Mouse (Mus musculus) layer of hippocampus, postnatal 10 days (tissue): ENCODE data around the gene Myo5a. TPM values are rescaled to one million over a fixed set of nuclear protein-coding genes. Genes with fewer than 3 reads are reported as not detected.

ENCODE experiments used
- DNase-seq, 2 experiments: peaks; one replicate each; pipeline ENCODE4 v3.0.0; 2021; ENCODE audit warnings: low spot score in 2 of 2
- total RNA-seq, 2 experiments: library from RNA; stranded (reverse); gene quantifications; 2 replicates each; pipeline ENCODE4 v1.2.3; 2021

The Myo5a gene
- total RNA-seq, 2 experiments from 2014 or later = 200 to 212 TPM

- no peak for DNase-seq
Measured at GRCm38 (mm10) chr9:75196335-75196734, 125.5 kb downstream of the Myo5a start.

- DNase-seq = peak; percentile 34 to 43
Measured at GRCm38 (mm10) chr9:75197297-75197696, 126.5 kb downstream of the Myo5a start.

- DNase-seq = no peak
Measured at GRCm38 (mm10) chr9:75201506-75201905, 130.7 kb downstream of the Myo5a start.

GRCm38 (mm10) chr9:75202036-75202435, 131.2 kb downstream of the Myo5a start:
- no peak for DNase-seq

- DNase-seq = no peak
Measured at GRCm38 (mm10) chr9:75209246-75209645, 138.4 kb downstream of the Myo5a start.

GRCm38 (mm10) chr9:75210269-75210668, 139.5 kb downstream of the Myo5a start:
- DNase-seq = no peak

GRCm38 (mm10) chr9:75214743-75215413, 144.1 kb downstream of the Myo5a start:
- no peak for DNase-seq

- DNase-seq = no peak
Measured at GRCm38 (mm10) chr9:75219942-75220341, 149.1 kb downstream of the Myo5a start.

- DNase-seq = no peak
Measured at GRCm38 (mm10) chr9:75221420-75222287, 150.8 kb downstream of the Myo5a start.

GRCm38 (mm10) chr9:75231841-75232746, 161.3 kb downstream of the Myo5a start, which contains the start of gene Myo5c:
Myo5c (plus strand) TSS chr9:75232020.
- DNase-seq = no peak

- DNase-seq = no peak
Measured at GRCm38 (mm10) chr9:75232860-75233259, 162.0 kb downstream of the Myo5a start.

- no peak for DNase-seq
Measured at GRCm38 (mm10) chr9:75234271-75234741, 163.5 kb downstream of the Myo5a start.

- no peak for DNase-seq
Measured at GRCm38 (mm10) chr9:75234983-75235627, 164.3 kb downstream of the Myo5a start.

GRCm38 (mm10) chr9:75235696-75236095, 164.9 kb downstream of the Myo5a start:
- DNase-seq = no peak

- no peak for DNase-seq
Measured at GRCm38 (mm10) chr9:75236416-75237308, 165.8 kb downstream of the Myo5a start.

- no peak for DNase-seq
Measured at GRCm38 (mm10) chr9:75238179-75238578, 167.4 kb downstream of the Myo5a start.

- DNase-seq = no peak
Measured at GRCm38 (mm10) chr9:75243052-75243451, 172.2 kb downstream of the Myo5a start.

- no peak for DNase-seq
Measured at GRCm38 (mm10) chr9:75243730-75244406, 173.1 kb downstream of the Myo5a start.

- DNase-seq = no peak
Measured at GRCm38 (mm10) chr9:75244527-75244926, 173.7 kb downstream of the Myo5a start.
